Mouse (Mus musculus): Measurements from ENCODE around the gene Dtnb. TPM values are rescaled to one million over a fixed set of nuclear protein-coding genes. Genes with fewer than 3 reads are reported as not detected.
A peak's percentile ranks its signal among the peaks of the same experiment; 100 is the strongest.

The Dtnb gene
- polyA plus RNA-seq, 1 experiment = 76.1 TPM

DNA sequence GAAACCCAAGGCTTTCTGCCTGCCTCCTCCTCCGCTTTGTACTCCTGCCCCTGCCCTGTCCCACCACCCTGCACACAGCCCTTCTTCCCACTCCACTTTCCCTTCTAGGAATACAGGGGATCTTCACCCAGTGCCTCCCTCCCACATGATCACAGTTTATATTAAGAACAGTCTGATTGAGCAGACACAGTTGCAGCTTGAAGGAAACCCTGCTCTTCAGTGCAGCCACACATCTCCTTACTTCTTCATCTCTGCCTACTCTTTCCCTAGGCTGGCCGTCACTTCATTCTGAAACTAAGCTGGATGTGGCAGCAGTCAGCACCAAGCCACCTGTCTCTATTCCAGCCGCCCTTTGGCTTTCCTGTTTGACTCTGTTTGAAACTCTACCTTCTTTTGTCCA lies 201.5 kb downstream of the Dtnb start:
- no peak for DNase-seq (ENCODE audit: low read depth)

- no peak for DNase-seq (ENCODE audit: low read depth)
These were observed 203.8 kb downstream of the Dtnb start for GRCm38 (mm10) chr12:3776015-3776414.

GRCm38 (mm10) chr12:3777682-3778081 lies 205.5 kb downstream of the Dtnb start:
- DNase-seq (ENCODE audit: low read depth) = no peak

DNA sequence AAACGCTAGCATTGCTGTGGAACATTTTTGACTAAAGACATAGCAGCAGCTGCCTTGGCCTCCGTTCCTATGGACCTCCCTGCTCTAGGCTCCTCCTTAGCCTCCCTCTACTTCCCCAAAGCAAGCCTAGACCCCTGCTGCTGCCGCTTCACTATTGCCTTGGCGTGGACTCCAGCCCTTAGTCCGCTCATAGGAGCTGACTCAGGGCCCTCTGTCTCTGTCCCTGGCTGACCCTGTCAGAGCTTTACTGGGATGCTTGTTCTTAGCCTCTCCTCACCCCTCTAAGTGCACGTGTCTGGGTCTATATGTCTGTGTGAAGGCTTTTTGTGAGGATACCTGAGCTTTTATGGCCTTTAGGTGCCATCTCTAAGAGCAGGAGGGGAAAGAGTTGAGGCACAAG lies 206.1 kb downstream of the Dtnb start:
- DNase-seq (ENCODE audit: low read depth) = no peak

DNA sequence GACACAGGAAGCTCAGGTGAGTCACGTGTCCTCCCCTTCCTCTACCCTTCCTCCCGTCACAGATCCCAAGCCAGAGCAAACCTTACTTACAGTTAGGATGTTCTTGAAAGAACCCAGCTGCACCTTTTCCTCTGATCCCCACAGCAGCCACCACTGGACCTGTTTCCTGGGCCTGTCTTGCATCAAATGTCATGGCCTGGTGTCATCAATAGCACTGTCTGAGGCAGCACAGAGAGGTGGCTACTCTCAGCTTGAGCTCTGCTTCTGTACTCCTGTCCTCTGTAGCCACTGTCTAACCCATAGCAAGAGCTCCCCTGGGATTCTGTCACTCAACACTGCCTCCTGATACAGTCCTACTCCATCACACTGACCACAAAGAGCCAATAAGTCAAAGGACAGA lies 207.5 kb downstream of the Dtnb start:
- no peak for DNase-seq (ENCODE audit: low read depth)

- DNase-seq (ENCODE audit: low read depth) = no peak
These were observed 208.3 kb downstream of the Dtnb start for GRCm38 (mm10) chr12:3780405-3780891.

DNA sequence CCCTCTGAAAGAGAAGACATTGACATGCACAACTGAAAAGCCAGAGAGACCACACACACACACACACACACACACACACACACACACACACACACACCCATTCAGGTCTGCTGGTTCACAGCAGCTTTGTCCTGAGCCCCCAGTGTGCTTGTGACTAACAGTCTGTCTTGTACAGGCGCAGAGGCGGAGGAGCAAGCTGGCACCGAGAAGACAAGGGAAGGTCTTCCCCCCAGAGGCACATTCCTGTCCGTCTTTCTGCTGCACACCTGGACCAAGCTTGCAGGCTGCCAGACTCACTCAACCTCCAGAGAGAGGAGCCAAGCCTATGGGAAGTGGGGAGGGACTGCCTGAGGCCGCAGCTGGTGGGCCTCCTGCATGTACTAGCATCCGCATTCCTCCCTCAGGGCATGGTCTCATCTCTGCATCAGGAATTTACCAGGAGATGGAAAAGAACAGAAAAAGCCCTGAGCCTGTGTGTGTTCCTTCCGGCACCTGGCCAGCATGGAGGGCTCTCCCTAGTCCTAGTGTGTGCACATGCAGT lies 208.8 kb downstream of the Dtnb start:
- DNase-seq (ENCODE audit: low read depth) = no peak

- DNase-seq (ENCODE audit: low read depth) = no peak
These were observed 209.3 kb downstream of the Dtnb start for GRCm38 (mm10) chr12:3781482-3781881.

GRCm38 (mm10) chr12:3783196-3783825 lies 211.1 kb downstream of the Dtnb start:
- no peak for DNase-seq (ENCODE audit: low read depth)

- DNase-seq (ENCODE audit: low read depth) = no peak
These were observed 212.1 kb downstream of the Dtnb start for GRCm38 (mm10) chr12:3784258-3784657.

GRCm38 (mm10) chr12:3784729-3785128 lies 212.5 kb downstream of the Dtnb start:
- no peak for DNase-seq (ENCODE audit: low read depth)

DNA sequence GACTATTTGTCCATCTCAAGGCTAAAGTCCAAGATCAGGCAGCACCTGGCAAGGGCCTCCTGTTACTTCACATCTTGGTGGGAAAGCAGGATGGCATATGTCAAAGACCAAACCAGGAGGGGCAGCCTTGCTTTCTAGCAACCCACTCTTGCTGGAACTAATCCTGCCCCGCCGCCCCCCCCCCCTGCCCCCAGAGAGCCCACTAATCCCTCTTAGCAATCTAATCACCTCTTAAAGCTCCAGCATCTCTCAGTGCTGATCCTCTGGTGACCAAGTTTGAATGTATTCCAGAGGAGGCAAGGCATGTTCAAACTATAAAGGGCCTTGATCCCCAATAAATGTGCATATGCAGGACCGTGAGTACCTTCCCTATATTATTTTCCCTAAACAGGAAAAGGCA lies 214.9 kb downstream of the Dtnb start:
- no peak for DNase-seq (ENCODE audit: low read depth)

DNA sequence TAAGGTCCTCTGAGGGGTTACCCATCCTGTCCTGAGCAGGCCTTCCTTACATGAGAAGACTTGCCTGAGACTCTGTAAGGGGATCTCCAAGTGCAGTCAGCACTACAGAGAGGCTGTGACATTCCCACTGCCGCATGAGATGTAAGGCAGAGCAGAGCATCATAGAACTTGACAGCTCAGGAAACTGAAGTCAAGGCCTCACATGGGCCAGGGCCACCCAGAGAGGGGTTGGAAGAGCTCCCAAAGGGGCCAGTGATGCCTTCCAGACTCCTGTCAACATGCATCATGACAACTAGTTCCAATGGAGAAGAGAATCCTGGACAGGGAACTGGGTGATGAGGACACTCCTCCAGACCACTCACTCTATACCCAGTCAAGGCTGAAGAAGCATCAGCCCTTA lies 215.4 kb downstream of the Dtnb start:
- DNase-seq (ENCODE audit: low read depth) = no peak

- DNase-seq (ENCODE audit: low read depth) = no peak
These were observed 216.4 kb downstream of the Dtnb start for GRCm38 (mm10) chr12:3788421-3789051.

DNA sequence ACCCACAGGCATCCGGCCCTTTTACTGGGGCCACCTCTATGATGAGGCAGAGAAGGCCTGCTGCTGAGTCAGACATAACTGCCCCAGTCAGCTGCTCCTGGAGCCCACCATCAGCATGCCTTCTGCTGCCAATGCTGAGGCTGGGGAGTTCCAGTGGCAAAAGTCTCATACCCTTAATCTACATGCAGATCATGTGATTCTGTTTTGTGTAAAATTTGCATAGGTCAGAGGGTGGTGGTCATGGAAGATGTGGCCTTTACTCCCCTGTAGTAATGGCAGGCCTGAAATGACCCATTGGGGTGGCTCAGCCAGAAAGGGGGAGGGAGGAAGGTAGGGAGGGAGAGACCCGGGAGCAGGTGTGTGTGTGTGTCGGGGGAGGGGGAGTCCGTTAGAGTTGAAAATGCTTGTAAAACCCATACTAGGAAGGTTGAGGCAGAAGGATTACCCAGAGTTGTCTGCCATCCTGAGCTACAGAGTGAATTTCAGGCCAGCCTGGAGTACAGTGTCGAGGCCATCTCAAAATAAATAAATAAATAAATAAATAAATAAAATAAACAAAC lies 217.5 kb downstream of the Dtnb start:
- no peak for DNase-seq (ENCODE audit: low read depth)

DNA sequence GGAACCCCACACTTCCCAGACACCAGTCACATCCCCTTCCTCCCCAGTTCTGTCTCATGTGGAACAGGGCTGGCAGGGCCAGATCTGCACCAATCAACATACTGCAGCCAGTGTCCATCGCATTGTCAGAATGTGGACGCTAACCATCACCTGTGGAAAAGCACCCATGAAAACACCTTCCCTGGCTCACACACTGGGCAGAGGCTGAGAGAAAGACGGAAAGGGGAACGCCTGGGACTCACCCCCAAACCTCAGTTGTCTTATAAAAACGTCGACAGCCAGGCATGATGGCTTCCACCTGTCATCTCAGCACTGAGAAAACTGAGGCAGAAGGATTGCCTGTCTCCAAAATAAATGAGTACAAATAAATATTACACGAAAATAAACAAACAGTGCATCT lies 219.1 kb downstream of the Dtnb start:
- DNase-seq (ENCODE audit: low read depth) = no peak

DNA sequence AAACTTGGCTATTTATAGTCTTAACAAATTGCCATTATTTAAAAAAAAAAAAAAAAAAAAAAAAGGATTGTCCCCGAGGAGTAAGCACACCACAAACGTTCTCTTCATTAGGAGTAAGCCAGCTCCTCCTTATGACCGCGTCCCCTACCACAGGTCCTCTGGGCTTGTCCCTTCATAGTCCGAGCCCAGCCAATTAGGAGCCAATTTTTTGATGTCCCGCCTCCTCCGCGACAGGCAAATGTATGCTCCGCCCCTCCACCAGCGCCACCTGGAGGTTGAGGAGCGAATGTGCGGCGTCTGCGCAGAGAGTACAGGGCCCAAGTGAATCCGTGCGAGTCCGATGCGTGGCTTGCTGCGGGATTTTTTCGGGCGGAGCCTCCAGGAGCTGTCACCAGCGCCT lies 219.6 kb downstream of the Dtnb start:
- peak; percentile 33 for DNase-seq (ENCODE audit: low read depth)

DNA sequence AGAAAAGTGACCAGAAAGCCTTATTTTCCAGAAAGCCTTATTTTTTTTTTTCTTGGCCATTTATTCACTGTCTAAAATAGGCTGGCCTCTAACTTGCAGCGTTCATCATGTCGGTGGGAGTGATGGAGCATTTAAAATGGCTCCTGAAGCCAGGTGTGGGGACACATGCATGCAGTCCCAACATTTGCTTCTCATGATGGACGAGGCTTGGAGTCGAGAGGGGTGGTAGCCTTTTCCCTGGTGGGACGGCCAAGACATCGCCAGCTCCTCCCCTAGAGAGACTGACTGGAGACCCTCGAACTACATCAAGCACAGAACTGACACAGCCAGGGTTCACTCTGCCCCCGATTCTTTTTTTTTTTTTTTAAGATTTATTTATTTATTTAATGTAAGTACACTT lies 220.1 kb downstream of the Dtnb start:
- DNase-seq (ENCODE audit: low read depth) = no peak

GRCm38 (mm10) chr12:3795569-3795968 lies 223.4 kb downstream of the Dtnb start:
- no peak for DNase-seq (ENCODE audit: low read depth)

DNA sequence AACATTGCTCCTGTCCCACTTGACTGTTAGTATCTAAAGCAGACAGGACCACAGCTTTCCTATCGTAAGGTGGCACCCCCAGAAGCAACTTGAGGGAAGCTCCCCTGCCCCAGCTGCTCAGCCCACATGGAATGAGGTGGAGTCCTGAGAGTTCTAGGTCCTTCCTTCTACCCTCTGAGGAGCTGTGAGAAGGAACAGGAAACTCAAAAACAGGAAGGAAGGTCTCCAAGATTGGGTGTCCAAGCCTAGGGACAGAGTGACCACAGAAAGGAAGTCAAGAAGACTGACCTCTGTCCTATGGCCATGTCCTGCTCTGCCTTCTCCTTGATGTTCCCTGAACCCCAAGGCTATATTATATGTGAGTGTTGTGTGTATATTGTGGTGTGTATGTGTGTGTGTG lies 227.4 kb downstream of the Dtnb start:
- DNase-seq (ENCODE audit: low read depth) = no peak

GRCm38 (mm10) chr12:3805852-3806251 lies 233.7 kb downstream of the Dtnb start, which contains the start of gene Dnmt3a:
Gene Dnmt3a, plus strand, starts transcription at chr12:3806007.
- DNase-seq (ENCODE audit: low read depth) = no peak

DNA sequence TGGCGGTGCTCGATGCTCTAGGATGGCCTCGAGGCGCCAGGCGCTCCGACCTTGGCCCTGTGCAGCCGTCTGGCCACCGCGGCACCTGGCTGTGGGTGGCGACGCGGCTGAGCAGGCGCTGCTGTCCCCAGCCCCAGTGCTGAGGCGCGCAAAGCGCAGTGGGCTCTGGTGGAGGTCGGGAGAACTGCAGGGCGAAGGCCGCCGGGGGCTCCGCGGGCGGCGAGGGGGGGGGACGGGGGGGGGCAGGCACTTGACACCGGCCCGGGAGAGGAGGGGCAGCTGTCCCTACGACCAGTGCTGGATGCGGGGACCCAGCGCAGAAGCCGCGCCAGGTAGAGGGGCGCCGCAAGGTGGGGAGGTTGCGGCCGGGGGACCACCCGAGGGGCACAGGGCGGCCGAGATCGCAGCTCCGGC lies 234.1 kb downstream of the Dtnb start:
- DNase-seq (ENCODE audit: low read depth) = no peak

Measured in gonadal fat pad, adult 2 months (tissue).